Mouse (Mus musculus) embryonic fibroblast, embryonic 13.5 days (primary cell): Measurements from ENCODE around the gene Crebl2.

Experiments
- CTCF ChIP-seq: IDR thresholded peaks from 2 replicates; pipeline ENCODE4 v1.5.1; 2011; ENCODE audit warnings: mild to moderate bottlenecking, control low read depth, low read length, moderate library complexity, borderline replicate concordance; ENCODE audit not compliant: insufficient read depth
- POLR2A ChIP-seq: IDR thresholded peaks from 2 replicates; pipeline ENCODE4 v1.6.1; 2011; ENCODE audit warnings: low read depth, mild to moderate bottlenecking, control low read depth, low read length, moderate library complexity

GRCm38 (mm10) chr6:134830776-134831175 lies 822 bp downstream of the Crebl2 start:
- TF ChIP-seq POLR2A (no peak), CTCF (no peak)
